Mouse (Mus musculus) common myeloid progenitor, adult 5-6 weeks (primary cell): ENCODE data around the gene Nhp2. TPM values are rescaled to one million over a fixed set of nuclear protein-coding genes. Genes with fewer than 3 reads are reported as not detected.

Source experiments
- ATAC-seq: replicated peaks from 2 replicates; pipeline ENCODE4 v1.8.0; 2016; ENCODE audit warnings: low read depth, mild to moderate bottlenecking, moderate TSS enrichment, inconsistent platforms; ENCODE audit not compliant: poor library complexity, severe bottlenecking
- total RNA-seq: library from RNA; stranded (forward); fragments of 200-1000, 187-1606 nt; gene quantifications from 2 replicates; pipeline ENCODE4 v1.2.3, GENCODE M21; 2017

The Nhp2 gene
- total RNA-seq = 115 and 170 TPM in 2 replicates

DNA sequence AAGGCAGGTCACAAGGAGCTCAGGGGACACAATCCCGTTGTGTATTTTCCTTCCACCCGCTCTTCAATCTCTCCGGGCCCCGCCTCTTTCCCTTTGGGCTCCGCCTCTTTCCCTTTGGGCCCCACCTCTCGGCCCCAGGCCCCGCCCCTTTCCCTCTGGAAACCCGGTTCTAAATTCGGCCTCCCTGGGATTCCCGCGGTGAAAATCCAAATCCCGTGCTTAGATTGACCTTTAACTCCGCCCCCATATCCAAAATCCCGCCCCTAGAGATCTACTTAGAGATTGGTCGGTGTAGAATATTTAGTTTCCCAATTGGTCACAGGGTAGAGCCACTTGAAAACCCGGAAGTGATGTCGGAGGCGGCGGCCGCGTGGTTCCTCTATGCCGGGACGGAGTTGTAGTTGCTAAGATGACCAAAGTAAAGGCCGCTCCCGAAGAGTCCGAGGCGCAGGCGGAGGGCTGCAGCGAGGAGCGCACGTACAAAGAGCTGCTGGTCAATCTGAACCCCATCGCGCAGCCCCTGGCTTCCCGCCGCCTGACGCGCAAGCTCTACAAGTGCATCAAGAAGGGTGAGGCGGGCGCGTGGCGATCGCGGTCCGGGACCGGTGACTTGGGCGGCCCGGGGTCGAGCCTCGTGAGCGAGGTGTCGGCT lies at the start of gene Nhp2:
Nhp2 (plus strand) TSS at position 327 of the 652 bp plus-strand sequence.
- ATAC-seq = peak; percentile 73

GRCm38 (mm10) chr11:51576454-51576853 lies 43.1 kb upstream of the Nhp2 start:
- ATAC-seq = no peak

GRCm38 (mm10) chr11:51577587-51577986 lies 41.9 kb upstream of the Nhp2 start:
- peak; percentile 64 for ATAC-seq

DNA sequence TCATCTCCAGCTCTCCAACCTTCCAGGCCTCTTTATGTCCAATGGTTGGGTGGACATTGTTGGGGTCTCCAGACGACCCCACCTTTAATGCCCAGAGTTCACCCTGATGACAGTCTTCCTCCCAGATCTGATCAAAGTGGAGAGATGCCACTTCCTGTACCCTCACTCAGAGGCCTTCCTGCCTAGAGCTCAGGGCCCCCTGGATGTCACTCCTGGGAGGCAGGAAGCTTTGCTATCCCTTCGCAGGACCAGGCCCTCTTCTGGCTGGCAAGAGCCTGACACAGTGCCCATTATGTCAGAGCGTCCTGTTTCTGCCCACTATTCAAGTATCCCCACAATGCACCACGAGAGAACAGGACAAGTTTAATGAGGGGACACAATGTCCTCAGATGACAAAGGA lies 40.5 kb upstream of the Nhp2 start:
- ATAC-seq = no peak

DNA sequence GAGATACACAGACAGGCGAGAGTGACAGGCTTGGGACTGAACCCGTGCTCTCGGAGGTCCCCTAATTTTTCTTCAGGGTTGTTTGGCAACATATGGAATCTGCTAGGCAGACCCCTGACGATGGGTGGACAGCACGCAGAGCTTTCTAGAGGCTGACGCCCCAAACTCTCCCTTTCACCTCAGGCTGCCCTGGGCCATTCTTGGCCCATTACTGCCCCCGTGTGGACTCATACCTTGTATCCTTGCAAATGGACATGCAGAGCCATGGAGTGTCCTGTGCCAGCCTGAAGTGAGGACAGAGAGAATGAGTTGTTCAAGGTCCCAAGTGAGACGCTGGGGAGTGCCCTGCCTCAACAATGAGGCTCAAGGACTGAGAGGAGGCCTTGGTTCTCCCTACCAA lies 36.8 kb upstream of the Nhp2 start:
- ATAC-seq = peak; percentile 37

GRCm38 (mm10) chr11:51584057-51584430 lies 35.5 kb upstream of the Nhp2 start:
- peak; percentile 2 for ATAC-seq

- peak; percentile 77 for ATAC-seq
These were observed 34.9 kb upstream of the Nhp2 start, which contains the start of gene Phykpl for GRCm38 (mm10) chr11:51584431-51585248. Gene Phykpl (plus strand): TSS chr11:51584757.

DNA sequence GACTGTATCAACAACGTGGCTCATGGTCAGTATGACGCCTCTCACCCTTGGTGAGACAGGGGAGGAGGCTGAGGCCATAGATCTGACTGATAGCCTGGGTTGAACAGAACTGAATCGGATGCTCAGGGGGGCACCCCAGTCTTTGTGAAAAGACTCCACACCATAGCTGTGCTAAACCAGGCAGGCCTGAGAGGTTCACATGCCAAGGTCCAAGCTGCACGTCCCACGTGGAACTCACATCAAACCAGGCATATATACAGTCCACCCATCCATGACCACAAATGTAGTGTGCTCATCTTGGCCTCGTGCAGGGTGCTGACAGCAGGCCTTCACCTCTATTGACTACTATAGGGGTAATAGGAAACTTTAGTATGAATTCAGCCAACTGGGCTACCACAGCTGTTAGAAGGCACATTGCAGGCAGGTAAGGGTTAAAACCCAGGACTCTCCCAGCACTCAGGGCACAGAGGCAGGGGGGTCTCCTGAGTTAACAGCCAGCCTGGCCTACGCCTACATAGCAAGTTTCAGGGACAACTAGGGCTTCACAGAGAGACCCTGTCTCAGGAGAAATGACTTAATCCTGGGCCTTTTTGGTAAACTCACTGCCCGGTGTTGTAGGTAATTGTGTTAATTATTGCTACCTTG lies 33.8 kb upstream of the Nhp2 start:
- ATAC-seq = no peak

- ATAC-seq = no peak
These were observed 33.1 kb upstream of the Nhp2 start for GRCm38 (mm10) chr11:51586411-51586810.

- ATAC-seq = no peak
These were observed 32.5 kb upstream of the Nhp2 start for GRCm38 (mm10) chr11:51587059-51587458.

DNA sequence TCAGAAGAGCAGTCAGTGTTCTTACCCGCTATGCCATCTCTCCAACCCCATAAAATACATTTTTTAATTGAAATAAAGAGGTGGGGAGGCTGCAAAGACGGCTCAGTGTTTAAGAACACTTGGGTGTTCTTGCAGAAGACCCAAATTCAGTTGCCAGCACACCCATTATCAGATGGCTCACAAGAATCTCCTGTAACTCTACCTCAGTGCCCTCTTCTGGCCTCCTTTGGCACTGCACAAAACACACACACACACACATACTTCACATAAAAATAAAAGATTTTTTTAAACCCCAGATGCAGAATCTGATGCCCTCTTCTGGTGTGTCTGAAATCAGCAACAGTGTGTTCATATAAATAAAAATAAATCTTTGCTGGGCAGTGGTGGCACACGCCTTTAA lies 30.7 kb upstream of the Nhp2 start:
- ATAC-seq = no peak

GRCm38 (mm10) chr11:51590002-51590401 lies 29.5 kb upstream of the Nhp2 start:
- ATAC-seq = no peak

DNA sequence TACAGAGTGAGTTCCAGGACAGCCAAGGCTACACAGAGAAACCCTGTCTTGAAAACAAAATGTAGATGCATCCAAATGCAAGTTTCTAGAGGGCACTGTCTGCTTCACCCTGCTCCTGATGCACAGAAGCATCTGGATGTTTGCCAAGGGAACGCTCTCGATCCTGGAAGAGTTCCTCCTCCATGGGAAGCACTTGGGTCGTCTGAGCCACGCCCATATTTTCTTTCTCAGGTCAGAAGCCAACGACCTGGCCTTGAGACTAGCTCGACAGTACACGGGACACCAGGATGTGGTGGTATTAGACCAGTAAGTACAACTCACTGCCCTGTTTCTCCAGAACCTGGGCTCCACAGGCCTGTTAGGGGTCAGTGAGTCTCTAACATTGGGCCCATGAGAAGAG lies 28.4 kb upstream of the Nhp2 start:
- ATAC-seq = no peak

DNA sequence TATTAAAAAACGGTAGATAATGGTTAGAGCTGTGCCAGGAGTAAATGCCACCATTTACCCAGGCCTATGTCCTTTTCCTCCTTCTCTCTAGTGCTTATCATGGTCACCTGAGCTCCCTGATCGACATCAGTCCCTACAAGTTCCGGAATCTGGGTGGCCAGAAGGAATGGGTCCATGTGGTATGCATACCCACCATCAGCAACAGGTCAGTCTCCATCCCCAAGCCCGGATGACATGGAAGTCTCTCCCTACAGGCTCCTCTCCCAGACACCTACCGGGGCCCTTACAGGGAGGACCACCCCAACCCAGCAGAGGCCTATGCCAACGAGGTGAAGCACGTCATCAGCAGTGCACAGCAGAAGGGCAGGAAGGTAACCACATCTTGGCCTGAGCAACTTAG lies 27.6 kb upstream of the Nhp2 start:
- ATAC-seq = no peak

GRCm38 (mm10) chr11:51593368-51593767 lies 26.2 kb upstream of the Nhp2 start:
- ATAC-seq = no peak

GRCm38 (mm10) chr11:51593849-51594248 lies 25.7 kb upstream of the Nhp2 start:
- no peak for ATAC-seq

DNA sequence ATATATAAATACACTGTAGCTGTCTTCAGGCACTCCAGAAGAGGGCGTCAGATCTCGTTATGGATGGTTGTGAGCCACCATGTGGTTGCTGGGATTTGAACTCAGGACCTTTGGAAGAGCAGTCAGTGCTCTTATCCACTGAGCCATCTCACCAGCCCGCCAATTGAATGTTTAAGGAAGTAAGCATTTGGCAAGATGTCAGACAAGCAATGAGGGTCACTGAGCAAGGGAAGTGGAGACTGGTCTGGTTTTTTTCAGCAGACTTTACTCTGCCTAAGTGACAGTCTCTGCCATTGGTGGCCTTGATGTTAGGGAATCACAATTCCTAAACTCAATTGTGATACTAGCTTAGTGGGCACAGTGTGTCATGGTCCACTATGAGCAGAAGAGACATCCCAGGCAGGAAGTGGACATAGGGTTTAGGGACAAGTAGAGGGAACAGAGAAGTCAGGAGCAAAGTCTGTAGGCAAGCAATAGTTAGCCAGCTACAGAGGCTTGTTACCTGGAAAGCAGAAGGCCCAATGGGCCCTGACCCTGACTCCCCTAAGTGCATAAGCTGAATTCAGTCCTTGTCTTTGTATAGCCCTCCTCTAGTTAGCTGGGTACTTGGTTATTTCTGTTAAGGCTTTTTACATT lies 24.7 kb upstream of the Nhp2 start:
- peak; percentile 45 for ATAC-seq

DNA sequence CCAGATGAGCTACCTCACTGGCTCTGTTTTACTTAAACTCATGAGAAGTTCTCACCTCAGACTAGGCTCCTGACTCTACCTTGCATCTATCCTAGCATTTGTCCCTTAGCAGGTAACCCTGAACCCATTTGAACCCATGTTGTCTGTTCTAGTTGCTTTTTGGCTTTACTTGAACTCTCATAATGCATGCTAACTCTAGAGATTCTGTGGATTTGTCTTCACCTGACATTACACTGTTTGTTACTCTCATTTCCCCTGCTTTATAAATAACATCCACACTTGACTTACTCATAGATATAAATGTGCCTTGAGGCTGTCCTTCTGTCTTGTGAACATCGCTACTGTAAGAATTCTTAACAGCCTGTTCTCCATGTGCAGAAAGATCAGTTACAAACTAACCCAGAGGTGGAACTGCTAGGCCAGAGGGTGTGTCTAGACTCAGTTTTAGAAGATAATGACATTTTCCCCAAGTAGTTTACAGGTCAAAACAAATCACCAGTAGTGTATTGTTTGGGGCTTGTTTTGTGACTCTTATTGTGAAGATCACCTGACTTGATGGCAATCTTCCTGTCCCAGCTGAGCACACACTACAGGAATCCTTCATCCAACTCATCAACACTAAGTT lies 24.0 kb upstream of the Nhp2 start:
- no peak for ATAC-seq

GRCm38 (mm10) chr11:51597553-51597952 lies 22.0 kb upstream of the Nhp2 start:
- ATAC-seq = no peak

- no peak for ATAC-seq
These were observed 17.3 kb upstream of the Nhp2 start for GRCm38 (mm10) chr11:51602253-51602652.
